Mouse (Mus musculus) limb, embryonic 12.5 days (tissue): ENCODE data around the gene Gm37419. TPM values are rescaled to one million over a fixed set of nuclear protein-coding genes. Genes with fewer than 3 reads are reported as not detected.
A peak's percentile ranks its signal among the peaks of the same experiment; 100 is the strongest.

Experiments
- ATAC-seq: fragments of 200-750 bp; cut with Nextera tagmentation; 2 replicates; pipeline ENCODE4 v1.8.0; 2017; ENCODE audit warnings: low read depth, moderate TSS enrichment; ENCODE audit not compliant: insufficient number of reproducible peaks, insufficient read depth, low FRiP score, low TSS enrichment
- H3K27ac ChIP-seq: fragments of 300-500 bp; sonication (generic); 2 replicates; pipeline ENCODE4 v1.5.1; 2016; ENCODE audit warnings: mild to moderate bottlenecking, moderate library complexity
- H3K27me3 ChIP-seq: fragments of 300-500 bp; sonication (generic); 2 replicates; pipeline ENCODE4 v1.6.1; 2016; ENCODE audit warnings: mild to moderate bottlenecking, moderate library complexity
- H3K36me3 ChIP-seq: fragments of 300-500 bp; sonication (generic); 2 replicates; pipeline ENCODE4 v1.6.1; 2016; ENCODE audit warnings: mild to moderate bottlenecking, moderate library complexity
- H3K4me1 ChIP-seq: fragments of 300-500 bp; sonication (generic); replicated peaks from 2 replicates; pipeline ENCODE4 v1.6.1; 2016
- H3K4me2 ChIP-seq: fragments of 300-500 bp; sonication (generic); 2 replicates; pipeline ENCODE4 v1.6.1; 2016; ENCODE audit warnings: mild to moderate bottlenecking, moderate library complexity
- H3K4me3 ChIP-seq: fragments of 300-500 bp; sonication (generic); replicated peaks from 2 replicates; pipeline ENCODE4 v1.5.1; 2016; ENCODE audit warnings: mild to moderate bottlenecking
- H3K9ac ChIP-seq: fragments of 300-500 bp; sonication (generic); replicated peaks from 2 replicates; pipeline ENCODE4 v1.6.1; 2016; ENCODE audit warnings: mild to moderate bottlenecking, moderate library complexity
- H3K9me3 ChIP-seq: fragments of 300-500 bp; sonication (generic); 2 replicates; pipeline ENCODE4 v1.6.1; 2016; ENCODE audit warnings: mild to moderate bottlenecking, moderate library complexity
- WGBS: fragments of 180-500 bp; shearing (Covaris S2); methylation state at CpG from one replicate; pipeline ENCODE4 v1.1.7; 2016; 5-methylcytosine and 5-hydroxymethylcytosine counted together
- polyA plus RNA-seq: library from polyadenylated mRNA; unstranded; fragments of >200 nt; fragmentation: Nextera tagmentation; extraction: Ambion mirVana; gene quantifications from 2 replicates; pipeline ENCODE4 v1.2.1, GENCODE M21; 2016

Gene Gm37419
- polyA plus RNA-seq, 1 experiment from 2014 or later = not detected

DNA sequence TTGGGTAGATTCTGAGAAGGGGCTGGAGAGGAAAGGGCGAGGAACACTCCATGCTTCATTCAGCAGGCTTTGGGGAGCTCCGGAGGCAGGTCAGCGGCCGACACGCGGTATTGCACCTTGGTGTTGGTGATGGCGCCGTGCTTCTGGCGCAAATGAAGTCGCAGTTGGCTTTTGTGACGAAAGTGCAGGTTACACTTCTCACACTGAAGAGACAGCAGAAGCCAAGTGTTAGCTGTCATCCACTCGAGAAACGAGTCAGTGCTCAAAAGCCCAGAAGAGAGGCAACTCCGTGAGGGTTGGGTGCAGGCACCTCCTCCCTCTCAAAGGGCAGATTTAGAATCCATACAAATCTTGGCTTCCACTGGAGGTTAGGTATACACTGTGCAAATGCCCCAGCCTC is 22.2 kb upstream of the Gm37419 start:
- Histone ChIP-seq H3K36me3 (no peaks in the 10 kb centered on the region; the same call in 1 of the 2 replicates), H3K9me3 (no peaks in the 10 kb centered on the region), H3K9ac (no peak overlapping the region), H3K4me1 (peaks cover 3% of the 10 kb centered on the region), H3K4me2 (no peak overlapping the region), H3K27me3 (no peaks in the 10 kb centered on the region), H3K27ac (no peak overlapping the region), H3K4me3 (no peak overlapping the region)
- ATAC-seq = no peak
- WGBS = 81% methylated on average over 14 of the region's 14 CpGs

DNA sequence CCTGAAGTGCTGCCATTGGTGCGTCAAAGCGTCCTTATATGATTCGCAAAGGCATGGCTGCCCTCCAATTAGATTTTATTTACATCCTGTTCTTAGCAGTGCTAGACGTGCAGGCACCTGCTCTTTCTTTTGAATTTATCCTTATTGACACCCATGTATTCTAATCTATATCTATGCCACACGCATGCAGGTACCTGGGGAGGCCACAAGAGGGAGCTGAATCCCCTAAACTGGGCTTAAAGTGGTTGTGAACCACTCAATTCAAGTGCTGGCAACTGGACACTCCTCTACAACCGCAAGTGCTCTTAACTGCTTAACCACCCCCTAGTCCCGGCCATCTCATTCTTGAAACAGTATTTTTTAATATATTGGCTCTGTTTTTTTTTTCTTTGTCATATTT is 21.0 kb upstream of the Gm37419 start:
- H3K9ac ChIP-seq = no peak overlapping the region
- ATAC-seq = no peak
- no peaks in the 10 kb centered on the region for H3K27me3 ChIP-seq
- no peak overlapping the region for H3K4me2 ChIP-seq
- no peak overlapping the region for H3K4me3 ChIP-seq
- no peaks in the 10 kb centered on the region; the same call in 1 of the 2 replicates for H3K36me3 ChIP-seq
- 83% methylated on average over 7 of the region's 7 CpGs for WGBS
- H3K9me3 ChIP-seq = no peaks in the 10 kb centered on the region
- no peak overlapping the region for H3K27ac ChIP-seq
- peaks cover 7% of the 10 kb centered on the region for H3K4me1 ChIP-seq

DNA sequence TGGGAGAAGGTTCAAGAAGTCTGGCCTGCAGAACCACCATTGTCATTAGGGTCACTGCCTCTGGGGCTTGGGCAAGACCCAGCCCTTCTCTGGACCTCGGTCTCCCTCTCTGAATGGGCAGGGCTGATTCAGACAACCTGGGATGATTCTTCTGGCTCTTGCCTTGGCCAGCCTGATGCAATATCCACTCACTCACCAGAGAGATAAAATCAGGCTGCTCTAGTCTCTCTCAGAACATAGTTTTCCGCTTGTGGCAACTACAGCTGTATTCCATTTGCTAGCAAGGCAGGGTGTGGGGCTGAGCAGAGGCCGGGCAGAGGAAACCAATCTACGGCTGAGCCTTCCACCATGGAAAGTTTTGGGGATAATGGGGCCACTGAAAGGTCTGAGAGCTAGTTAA is 19.4 kb upstream of the Gm37419 start:
- no peak for ATAC-seq
- no peaks in the 10 kb centered on the region for H3K9me3 ChIP-seq
- no peaks in the 10 kb centered on the region for H3K27me3 ChIP-seq
- H3K36me3 ChIP-seq = no peaks in the 10 kb centered on the region; the same call in 1 of the 2 replicates
- no peak overlapping the region for H3K27ac ChIP-seq
- H3K4me2 ChIP-seq = no peak overlapping the region
- no peak overlapping the region for H3K9ac ChIP-seq
- H3K4me1 ChIP-seq = peaks cover 16% of the 10 kb centered on the region
- no peak overlapping the region for H3K4me3 ChIP-seq
- WGBS = 70% methylated on average over 4 of the region's 4 CpGs

DNA sequence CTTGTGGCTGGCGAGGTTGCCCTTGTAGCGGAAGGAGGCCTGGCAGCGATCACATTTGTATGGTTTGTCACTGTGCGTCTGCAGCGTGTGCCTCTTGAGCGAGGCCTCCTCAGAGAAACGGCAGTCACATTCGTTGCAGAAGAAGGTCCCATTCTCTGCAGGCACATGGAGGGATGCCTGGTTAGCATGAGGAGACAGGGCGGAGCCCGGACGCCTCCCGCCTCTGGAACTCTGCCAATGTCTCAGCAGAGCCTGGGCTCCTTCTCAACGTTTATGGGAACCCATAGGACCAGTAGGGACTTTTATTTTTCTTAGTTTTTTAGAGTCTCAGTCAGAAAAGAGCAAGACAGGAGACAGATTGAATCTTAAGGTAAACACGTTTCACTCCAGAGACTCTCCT is 18.4 kb upstream of the Gm37419 start:
- H3K27ac ChIP-seq = no peak overlapping the region

DNA sequence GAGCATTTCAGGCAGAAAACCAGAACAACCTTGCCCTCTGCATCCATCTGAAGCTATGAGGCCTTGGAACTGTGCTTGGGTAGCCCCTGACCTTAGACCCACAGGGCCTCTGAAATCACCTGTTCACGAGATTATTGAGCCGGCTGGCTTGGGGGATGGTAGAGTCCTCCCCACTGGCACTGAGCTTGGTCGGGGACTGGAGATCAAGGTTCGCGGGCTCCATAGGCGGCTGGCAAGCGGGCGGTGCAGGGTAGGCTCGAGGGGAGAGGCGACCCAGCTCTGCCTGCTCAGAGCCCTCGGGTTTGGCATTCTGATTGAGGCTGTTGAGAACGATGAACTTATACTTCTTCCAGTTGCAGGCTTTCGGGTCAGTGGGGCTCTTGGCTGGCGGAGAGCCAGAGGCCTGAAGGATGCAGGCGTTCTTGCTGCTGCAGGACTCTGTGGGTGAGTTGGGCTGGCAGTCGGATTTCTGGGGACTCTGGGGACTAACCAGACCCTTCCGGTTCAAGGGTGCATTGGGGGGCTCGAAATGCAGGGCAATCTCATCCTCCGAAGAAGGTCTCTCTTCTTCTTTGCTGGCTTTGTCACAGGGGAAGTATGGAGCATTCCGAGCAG is 16.0 kb upstream of the Gm37419 start:
- H3K36me3 ChIP-seq = no peaks in the 10 kb centered on the region; the same call in 1 of the 2 replicates
- no peak overlapping the region for H3K4me3 ChIP-seq
- no peaks in the 10 kb centered on the region for H3K27me3 ChIP-seq
- ATAC-seq = no peak
- peaks cover 13% of the 10 kb centered on the region for H3K4me1 ChIP-seq
- no peak overlapping the region for H3K27ac ChIP-seq
- 78% methylated on average over 20 of the region's 20 CpGs for WGBS
- H3K4me2 ChIP-seq = no peak overlapping the region
- no peaks in the 10 kb centered on the region for H3K9me3 ChIP-seq
- no peak overlapping the region for H3K9ac ChIP-seq

More for the DNA sequence above, 18.4 kb upstream of the Gm37419 start:
- H3K4me2 ChIP-seq = no peak overlapping the region
- no peak for ATAC-seq
- no peak overlapping the region for H3K9ac ChIP-seq
- H3K9me3 ChIP-seq = no peaks in the 10 kb centered on the region
- H3K4me1 ChIP-seq = peaks cover 13% of the 10 kb centered on the region
- H3K4me3 ChIP-seq = no peak overlapping the region
- 78% methylated on average over 14 of the region's 14 CpGs for WGBS
- H3K36me3 ChIP-seq = no peaks in the 10 kb centered on the region; the same call in 1 of the 2 replicates
- H3K27me3 ChIP-seq = no peaks in the 10 kb centered on the region

DNA sequence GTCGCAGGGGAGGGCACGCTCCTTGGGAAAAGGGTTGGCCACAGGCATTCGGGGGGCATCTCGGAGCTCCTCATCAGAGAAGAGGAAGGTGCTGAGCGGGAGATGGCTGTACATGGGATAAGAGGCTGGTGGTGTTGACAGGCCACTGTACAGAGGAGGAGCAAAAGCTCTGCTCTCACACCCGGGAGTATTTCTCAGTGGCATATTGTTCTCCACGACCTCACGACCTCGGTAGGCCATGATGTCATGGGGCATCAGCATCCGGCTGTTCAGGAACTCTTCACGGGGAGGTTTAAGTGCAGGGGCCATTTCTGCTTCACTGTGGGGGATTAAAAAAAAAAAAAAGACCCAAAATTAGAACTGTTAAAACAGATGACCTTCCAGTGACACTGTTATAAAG is 15.4 kb upstream of the Gm37419 start:
- no peak overlapping the region for H3K4me3 ChIP-seq
- peaks cover 13% of the 10 kb centered on the region for H3K4me1 ChIP-seq
- H3K9ac ChIP-seq = no peak overlapping the region
- H3K36me3 ChIP-seq = no peaks in the 10 kb centered on the region; the same call in 1 of the 2 replicates
- no peak overlapping the region for H3K27ac ChIP-seq
- ATAC-seq = 0 out of 2 replicates have a peak, but pooled peaks have one; percentile 38
- no peaks in the 10 kb centered on the region for H3K9me3 ChIP-seq
- WGBS = 78% methylated on average over 11 of the region's 11 CpGs
- H3K27me3 ChIP-seq = no peaks in the 10 kb centered on the region
- no peak overlapping the region for H3K4me2 ChIP-seq

DNA sequence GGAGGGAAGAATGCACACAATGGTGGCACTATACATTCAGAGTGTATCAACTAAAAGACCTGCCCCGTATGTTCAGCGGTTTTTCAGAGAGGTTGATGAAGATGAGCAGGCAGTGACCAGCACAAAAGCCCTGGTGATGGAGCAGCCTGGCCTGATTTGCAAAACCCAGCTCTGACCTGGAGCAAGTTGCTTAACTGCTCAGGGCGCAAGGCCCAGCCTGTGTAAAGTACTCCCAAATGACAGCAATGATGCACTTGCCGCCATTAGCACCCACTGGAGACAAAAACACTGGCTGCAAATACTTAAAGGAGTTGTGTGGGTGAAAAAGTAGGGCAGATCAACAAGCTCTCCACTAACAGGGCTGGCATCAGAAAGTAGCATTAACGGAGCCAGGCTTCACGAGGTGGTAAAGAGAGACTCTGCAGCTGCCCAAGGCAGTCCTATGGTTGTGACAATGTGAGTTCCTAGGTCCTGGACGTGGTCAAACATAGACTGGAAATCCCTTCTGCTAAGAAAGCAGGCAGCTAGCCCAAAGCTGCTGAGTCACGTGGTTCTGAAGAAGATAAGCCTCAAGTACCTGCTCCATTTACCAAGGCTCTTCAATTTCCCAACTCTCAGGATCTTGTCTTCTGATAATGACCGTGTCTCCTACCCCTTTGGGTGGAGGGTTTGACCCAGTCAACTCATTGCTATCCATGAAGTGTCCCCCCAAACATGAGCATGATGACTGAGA is 14.5 kb upstream of the Gm37419 start:
- WGBS = 91% methylated on average over 9 of the region's 9 CpGs
- Histone ChIP-seq H3K9me3 (no peaks in the 10 kb centered on the region), H3K36me3 (no peaks in the 10 kb centered on the region), H3K4me3 (no peak overlapping the region), H3K27ac (no peak overlapping the region), H3K27me3 (no peaks in the 10 kb centered on the region), H3K4me2 (no peak overlapping the region), H3K4me1 (peaks cover 13% of the 10 kb centered on the region), H3K9ac (no peak overlapping the region)
- ATAC-seq = no peak

DNA sequence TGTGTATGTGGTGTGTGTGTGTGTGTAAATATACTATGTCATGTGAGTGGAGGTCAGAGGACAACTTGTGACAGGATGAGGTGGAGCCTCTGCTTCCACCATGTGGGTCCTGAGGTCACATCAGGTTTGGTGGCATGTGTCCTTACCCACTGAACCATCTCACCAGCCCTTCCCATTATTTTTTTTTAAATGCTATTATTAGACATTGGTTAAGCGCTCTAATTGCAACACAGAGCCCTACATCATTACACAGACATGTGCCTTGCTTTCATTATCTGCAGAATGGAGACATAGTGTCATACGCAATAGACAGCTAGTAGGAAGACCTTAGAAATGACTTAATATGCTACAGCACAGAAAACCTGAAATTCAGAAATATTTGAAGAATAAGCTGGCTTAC is 12.1 kb upstream of the Gm37419 start:
- Histone ChIP-seq H3K27me3 (peaks cover 22% of the 10 kb centered on the region), H3K4me1 (peaks cover 23% of the 10 kb centered on the region), H3K27ac (no peak overlapping the region), H3K4me2 (no peak overlapping the region), H3K36me3 (no peaks in the 10 kb centered on the region), H3K4me3 (no peak overlapping the region), H3K9ac (no peak overlapping the region), H3K9me3 (no peaks in the 10 kb centered on the region)
- 92% methylated on average over 2 of the region's 2 CpGs for WGBS
- no peak for ATAC-seq

DNA sequence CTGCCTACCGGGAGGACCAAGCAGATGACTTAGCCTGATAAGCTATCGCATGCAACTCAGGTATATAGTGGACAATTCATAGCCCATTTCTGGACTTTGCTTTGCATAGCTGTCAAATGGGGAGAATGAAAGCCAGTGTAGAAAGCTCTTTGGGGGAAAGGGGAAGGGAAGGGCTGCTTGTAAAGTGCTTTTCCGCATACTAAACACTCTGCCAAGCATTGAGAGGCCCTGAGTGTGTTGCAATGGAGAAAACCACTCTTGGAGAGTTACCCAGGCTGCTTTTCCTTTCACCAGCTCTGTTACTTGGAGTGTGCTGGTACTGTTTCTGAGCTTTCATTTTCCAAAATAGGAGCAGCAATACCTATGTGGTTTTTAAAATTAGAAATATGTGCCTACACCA is 10.6 kb upstream of the Gm37419 start:
- Histone ChIP-seq H3K4me2 (no peak overlapping the region), H3K27ac (no peak overlapping the region), H3K36me3 (no peaks in the 10 kb centered on the region), H3K9ac (no peak overlapping the region), H3K27me3 (peaks cover 31% of the 10 kb centered on the region), H3K4me3 (no peak overlapping the region), H3K9me3 (no peaks in the 10 kb centered on the region), H3K4me1 (peaks cover 27% of the 10 kb centered on the region)
- no peak for ATAC-seq
- whole genome bisulfite sequencing = 75% methylated on average over 3 of the region's 3 CpGs

DNA sequence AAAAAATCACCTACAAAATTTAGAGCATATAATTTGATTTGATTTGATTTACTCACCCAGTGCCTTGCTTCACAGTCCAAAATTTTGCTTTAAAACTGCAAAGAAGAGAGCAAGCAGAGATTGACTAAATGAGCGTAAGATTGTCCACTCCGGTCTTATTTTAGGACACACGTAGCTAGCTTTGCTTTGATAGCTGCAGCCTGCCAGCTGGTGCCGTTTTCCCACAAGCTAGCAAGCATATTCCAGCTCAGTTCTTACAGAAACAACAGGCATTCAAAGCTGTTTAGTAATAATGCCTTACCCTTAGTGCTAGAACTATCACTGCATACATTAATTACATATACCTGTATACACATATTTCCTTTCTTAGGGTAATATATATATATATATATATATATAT is 9.8 kb upstream of the Gm37419 start:
- 76% methylated on average over 4 of the region's 4 CpGs for WGBS
- no peak overlapping the region for H3K4me3 ChIP-seq
- no peak for ATAC-seq
- no peak overlapping the region for H3K9ac ChIP-seq
- H3K36me3 ChIP-seq = no peaks in the 10 kb centered on the region
- no peak overlapping the region for H3K4me2 ChIP-seq
- peaks cover 31% of the 10 kb centered on the region for H3K4me1 ChIP-seq
- no peak overlapping the region for H3K27ac ChIP-seq
- H3K27me3 ChIP-seq = peaks cover 38% of the 10 kb centered on the region
- H3K9me3 ChIP-seq = no peaks in the 10 kb centered on the region

DNA sequence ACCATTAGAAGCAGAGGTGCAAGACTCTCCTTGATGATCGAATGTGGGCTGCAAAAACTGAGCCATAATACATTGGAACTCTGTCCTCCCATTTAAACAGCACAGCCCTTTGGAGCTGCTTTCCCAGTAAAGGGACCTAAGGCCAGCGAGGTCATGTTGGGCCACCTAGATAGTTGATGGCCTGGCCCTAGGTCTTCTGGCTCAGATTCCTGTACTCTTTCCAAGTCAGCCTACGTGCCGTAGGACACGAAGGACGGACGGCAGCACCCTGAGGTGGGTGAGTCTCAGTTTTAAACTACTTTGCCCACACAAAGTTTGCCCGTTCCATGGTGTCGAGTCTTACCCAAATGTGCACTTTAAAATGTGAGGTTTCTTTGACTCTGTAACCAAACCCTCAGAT is 8.8 kb upstream of the Gm37419 start:
- no peak overlapping the region for H3K4me3 ChIP-seq
- peaks cover 35% of the 10 kb centered on the region for H3K4me1 ChIP-seq
- H3K27ac ChIP-seq = no peak overlapping the region
- H3K27me3 ChIP-seq = peaks cover 46% of the 10 kb centered on the region
- no peaks in the 10 kb centered on the region for H3K36me3 ChIP-seq
- no peak overlapping the region for H3K9ac ChIP-seq
- 88% methylated on average over 9 of the region's 9 CpGs for WGBS
- H3K4me2 ChIP-seq = no peak overlapping the region
- H3K9me3 ChIP-seq = no peaks in the 10 kb centered on the region
- ATAC-seq = no peak
